Mouse (Mus musculus): ENCODE measurements around the gene Cfap206.
"Not testable (repeated sequence)": the region's sequence is repeated elsewhere in the genome, so short reads cannot be mapped to it uniquely, and the experiment has no call there.

Cfap206 gene

GRCm38 (mm10) chr4:34729851-34730341, at the start of gene Cfap206:
Cfap206 (minus strand) TSS chr4:34730206.
- DNase-seq (ENCODE audit: low read depth, low spot score) = peak; percentile 68

DNA sequence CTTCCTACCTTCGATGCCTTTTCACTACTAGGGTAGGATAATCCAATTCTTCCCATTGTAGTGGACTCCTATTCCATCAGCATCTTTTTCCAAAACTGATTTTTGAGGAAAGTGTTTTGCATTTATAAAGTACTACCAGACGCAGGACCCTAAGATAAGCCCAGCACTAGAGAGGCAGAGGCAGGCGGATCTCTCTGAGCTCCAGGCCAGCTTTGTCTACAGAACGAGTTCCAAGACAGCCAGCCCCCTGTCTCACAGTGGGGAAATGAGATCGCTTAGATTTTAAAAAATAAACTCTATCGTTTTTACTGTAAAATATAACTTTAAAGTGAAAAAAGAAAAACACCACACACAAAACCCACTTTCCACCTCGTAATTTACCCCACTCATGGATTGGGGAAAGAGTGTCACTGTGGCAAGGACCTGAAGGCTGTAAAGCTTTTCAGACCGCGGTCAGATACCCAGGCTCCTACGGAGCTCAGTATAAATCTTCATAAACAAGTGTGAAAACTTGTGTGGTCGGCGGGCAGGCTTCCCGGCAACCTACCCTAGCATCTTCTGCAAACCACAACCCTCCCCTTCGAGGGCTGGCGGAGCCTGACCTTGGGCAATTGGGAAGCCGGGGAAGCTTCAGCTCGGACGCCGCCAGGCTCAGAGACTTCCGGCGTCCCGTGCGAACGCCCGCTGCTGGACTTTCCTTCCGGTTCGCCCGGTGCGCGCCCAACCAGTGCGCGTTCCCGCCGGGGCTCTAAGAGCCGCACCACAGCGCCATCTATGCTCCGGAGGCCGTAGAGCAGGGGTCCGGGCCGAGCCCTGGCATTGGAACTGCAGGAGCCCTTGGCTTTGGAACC, 47.9 kb upstream of the Cfap206 start, which contains the start of gene Smim8:
Gene Smim8, minus strand, starts transcription at position 747 of the 851 bp plus-strand sequence.
- DNase-seq (ENCODE audit: low read depth, low spot score) = peak; percentile 91

DNA sequence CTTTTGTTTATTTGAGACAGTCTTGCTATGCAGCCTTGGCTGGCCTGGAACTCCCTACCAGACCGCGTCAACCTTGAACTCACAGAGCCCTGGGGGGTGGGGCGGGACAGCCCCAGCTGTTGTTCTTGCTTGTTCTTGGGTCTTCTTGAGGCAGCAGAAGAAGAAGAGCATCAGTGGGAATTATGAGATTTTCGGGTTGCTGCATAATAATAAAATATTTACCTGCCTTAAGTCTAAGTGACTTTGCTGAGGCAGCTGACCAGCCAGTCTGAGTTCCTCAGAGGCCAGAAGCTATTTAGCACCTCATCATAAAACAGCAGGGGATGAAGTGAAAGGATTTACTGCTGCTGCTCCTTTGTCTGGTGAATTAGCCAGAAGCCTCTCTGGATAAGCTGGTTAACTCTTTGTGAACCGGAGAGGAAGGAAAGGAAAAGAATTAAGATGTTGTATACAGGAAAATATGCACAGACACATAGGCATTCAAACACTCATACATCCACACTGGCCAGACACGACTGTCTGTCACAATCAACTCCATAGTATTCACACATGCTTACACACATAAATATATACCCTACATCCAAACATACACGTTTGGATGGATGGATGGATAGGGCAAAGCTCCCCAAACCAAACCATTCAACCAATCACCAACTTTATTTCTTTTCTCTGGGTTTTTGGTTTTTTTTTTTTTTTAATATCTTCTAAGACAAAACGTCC, 41.8 kb upstream of the Cfap206 start:
- DNase-seq (ENCODE audit: low read depth, low spot score) = peak; percentile 69

- no peak for DNase-seq (ENCODE audit: low read depth, low spot score)
Observed at GRCm38 (mm10) chr4:34756163-34756562, 26.2 kb upstream of the Cfap206 start, which contains the start of gene Gm136. Gm136 (minus strand) TSS chr4:34756263.

DNA sequence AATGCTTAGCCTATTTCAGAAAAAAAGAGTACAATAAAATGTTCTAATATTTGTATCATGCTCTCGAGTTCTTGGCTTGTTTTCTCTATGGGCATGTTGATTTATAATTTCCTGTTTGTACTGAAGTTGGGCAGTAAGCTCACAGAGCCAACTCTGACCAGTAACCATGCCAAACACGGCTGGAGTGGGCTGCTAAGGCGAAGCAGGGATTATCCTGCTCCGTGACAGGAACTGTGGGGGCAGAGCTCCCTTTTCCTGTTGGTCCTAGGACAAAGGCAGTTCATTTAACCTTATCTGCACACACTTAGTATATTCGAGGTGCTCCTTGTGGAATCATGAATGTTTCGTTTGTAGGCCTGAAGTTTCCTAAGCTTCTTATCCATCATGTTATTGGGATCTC, 19.2 kb upstream of the Cfap206 start:
- DNase-seq (ENCODE audit: low read depth, low spot score) = no peak

DNA sequence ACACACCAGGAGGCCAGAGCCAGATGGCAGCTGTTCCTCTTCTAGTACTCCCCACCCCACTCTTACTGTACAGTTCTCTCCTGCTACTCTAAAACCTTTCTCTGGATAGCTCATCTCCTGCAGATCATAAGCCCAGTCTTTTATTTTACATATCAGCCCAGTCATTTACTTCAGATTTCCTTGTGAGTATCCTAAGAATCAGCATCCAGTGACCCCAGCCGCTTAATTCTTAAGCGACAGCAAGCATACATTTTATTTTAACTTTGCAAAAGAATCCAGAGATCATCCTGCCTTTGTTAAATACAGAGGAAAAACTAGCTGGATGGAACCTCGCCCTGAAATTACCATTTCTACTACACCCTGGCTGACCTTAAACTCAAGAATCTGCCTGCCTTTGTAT, 4.5 kb upstream of the Cfap206 start:
- DNase-seq (ENCODE audit: low read depth, low spot score) = no peak

- DNase-seq (ENCODE audit: low read depth, low spot score) = not testable (repeated sequence)
Observed at GRCm38 (mm10) chr4:34733415-34733814, 3.4 kb upstream of the Cfap206 start.

- not testable (repeated sequence) for DNase-seq (ENCODE audit: low read depth, low spot score)
Observed at GRCm38 (mm10) chr4:34725710-34726109, 4.3 kb downstream of the Cfap206 start.

- DNase-seq (ENCODE audit: low read depth, low spot score) = no peak
Observed at GRCm38 (mm10) chr4:34724306-34724705, 5.7 kb downstream of the Cfap206 start.

DNA sequence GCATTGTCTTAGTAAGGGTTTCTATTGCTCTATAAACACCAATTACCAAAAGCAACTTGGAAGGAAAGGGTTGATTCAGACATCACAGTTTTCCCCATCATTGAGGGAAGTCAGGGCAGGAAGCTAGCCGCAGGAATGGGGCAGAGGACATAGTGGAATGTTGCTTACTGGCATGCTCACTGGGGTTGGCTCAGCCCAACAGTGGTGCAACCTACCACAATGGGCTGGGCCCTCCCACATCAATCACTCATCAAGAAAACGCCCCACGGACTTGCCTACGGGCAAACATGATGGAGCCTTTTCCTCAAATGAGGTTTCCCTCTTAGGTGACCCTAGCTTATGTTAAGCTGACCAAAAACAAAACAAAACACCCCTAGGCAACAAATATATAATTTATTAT, 6.8 kb downstream of the Cfap206 start:
- no peak for DNase-seq (ENCODE audit: low read depth, low spot score)

- DNase-seq (ENCODE audit: low read depth, low spot score) = no peak
Observed at GRCm38 (mm10) chr4:34720127-34720895, 9.7 kb downstream of the Cfap206 start.

DNA sequence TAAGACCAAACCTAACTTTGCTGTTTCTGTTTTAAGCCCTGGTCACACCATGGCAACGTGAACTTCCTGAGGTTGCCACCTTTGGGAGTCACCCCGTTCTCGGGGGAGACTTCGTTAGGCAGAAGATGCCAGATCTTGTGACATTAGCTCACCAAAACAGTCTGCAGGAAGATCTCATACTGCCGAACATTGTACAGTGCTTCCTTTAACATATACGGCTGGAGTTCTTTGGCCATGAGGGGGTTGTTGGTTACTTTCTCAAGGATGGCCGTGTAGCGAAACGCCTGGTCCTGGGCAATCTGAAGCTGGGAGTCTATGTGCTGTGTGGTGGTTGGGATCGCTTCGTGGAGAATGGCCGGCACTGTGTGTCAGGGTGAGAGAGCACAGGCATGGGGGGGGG, 10.6 kb downstream of the Cfap206 start:
- DNase-seq (ENCODE audit: low read depth, low spot score) = no peak

- DNase-seq (ENCODE audit: low read depth, low spot score) = no peak
Observed at GRCm38 (mm10) chr4:34715062-34715461, 14.9 kb downstream of the Cfap206 start.

DNA sequence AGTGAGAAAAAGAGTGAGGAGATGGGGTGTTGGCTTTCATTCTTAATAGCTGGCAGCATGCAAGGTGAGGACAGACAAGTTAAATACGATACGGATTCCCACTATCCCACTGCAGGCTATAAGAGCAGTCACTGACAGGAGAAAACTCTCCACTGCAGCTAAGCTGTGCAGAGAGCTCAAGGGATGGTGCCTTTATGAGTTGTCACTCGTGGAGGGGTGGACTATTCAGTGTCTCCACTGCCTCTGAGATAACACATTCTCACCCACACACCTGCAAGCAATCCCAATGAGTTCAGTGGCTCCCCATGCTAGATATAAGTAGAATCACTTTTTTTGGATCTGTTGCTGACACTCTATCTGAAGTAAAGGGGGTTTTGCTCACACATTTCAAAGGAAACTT, 21.9 kb downstream of the Cfap206 start:
- DNase-seq (ENCODE audit: low read depth, low spot score) = no peak

DNA sequence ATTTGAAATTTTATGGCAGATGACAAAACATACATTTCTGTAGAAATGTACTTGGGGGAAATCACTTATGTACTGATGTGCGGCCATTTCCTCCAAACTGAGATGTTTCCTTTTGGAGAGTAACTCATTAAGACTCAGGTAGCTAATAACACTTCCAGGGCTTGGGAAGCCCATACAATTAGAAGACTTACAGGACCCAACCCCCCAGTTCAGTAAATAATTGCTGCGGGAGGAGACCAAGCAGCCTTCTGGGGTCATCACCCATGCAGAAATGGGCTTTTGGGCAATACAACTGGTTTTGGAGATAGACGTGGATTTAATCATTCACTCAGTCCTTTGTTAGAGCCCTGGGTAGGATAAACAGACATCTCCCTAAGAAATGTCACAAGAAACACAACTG, 22.8 kb downstream of the Cfap206 start:
- DNase-seq (ENCODE audit: low read depth, low spot score) = no peak

DNA sequence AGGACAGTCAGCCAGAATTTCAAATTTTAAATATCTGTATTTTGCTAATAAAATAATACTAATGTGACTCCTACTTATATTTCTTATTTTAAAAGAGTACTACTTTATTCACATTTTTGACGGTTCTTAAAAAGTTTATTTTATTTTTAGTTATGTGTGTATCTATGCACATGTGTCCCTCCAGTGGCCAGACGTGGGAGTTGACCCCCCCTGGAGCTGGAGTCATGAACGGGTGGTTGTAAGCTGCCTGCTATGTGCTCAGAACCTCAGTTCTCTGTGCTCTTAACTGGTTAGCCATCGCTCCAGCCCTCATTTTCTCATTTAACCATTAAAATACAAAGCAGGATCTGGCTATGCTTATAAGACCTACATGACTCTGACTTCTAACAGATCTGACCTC, 27.0 kb downstream of the Cfap206 start:
- DNase-seq (ENCODE audit: low read depth, low spot score) = no peak

DNA sequence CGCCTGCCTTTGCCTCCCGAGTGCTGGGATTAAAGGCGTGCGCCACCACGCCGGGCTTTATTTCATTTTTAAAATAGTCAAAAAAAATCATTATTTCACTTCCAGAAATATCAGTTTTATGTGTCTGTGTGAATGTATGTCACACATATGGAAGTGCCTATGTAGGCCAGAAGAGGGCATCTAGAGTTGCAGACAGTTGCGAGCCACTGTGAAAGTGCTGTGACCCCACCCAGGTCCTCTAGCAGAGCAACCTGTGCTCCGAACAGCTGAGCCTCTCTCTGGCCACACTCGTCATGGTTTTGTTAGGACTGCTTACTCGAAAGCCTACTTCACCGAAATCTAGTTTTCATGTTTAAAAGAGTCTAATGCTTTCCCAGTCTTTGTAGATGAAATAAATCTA, 27.8 kb downstream of the Cfap206 start:
- DNase-seq (ENCODE audit: low read depth, low spot score) = no peak

DNA sequence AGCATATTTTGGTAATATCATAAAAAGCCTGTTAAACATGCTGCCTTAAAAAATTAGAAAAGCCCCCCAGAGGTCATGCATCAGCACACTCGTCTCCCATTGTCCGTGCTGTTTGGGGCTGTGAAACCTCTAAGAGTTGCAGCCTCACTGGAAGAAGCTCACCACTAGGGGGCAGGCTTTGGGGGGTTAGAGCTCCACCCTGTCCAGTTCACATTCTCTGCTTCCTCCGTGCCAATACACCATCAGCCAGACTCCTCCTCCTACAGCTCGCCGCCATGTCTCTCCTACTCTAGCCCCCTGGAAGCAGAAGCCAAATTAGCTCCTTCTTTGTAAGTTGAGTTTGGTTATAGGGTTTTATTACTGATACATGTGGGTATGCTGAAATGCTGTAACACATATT, 28.5 kb downstream of the Cfap206 start:
- peak; percentile 54 for DNase-seq (ENCODE audit: low read depth, low spot score)

GRCm38 (mm10) chr4:34688021-34688420, 42.0 kb downstream of the Cfap206 start:
- no peak for DNase-seq (ENCODE audit: low read depth, low spot score)

GRCm38 (mm10) chr4:34686874-34687567, 43.0 kb downstream of the Cfap206 start, which contains the start of gene Slc35a1:
Slc35a1 (minus strand) TSS chr4:34687438.
- DNase-seq (ENCODE audit: low read depth, low spot score) = peak; percentile 84

- no peak for DNase-seq (ENCODE audit: low read depth, low spot score)
Observed at GRCm38 (mm10) chr4:34680530-34680929, 49.5 kb downstream of the Cfap206 start.

All from retina, postnatal 7 days (tissue).